Mouse (Mus musculus): ENCODE results near the gene Cacnb3.

DNA sequence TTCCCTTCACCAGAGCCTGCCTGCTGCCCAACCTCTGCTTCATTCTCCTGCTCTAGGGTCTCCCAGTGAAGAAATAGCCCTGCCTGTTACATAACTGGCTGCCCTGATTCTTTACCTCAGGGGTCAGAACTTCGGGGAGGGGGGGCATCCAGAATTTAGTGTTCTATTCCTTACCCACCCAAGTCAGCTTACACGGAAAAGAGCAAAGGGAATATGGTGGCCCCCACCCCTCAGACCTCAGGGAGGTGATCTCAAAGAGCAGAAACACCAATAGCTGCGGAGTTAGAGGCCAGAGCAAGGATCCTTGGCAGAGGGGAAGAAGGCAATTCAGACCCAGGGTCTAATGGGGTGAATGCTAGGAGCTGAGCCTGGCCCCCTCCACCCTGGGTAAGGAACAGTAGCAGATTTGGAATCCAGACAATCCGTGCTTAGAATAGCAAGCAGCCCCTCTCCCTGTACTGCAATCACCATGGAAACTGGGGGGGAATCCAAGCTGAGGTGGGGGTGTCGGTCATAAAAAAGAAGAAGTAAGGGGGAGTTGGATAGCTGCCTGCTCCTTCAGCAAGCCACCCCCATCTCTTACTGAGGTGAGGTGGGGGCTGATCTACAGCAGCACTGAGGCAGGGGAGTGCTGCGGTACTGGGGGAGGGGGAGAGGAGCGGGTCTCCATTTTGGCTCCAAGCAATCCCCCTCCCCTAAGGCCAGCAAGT, 43.8 kb downstream of the Cacnb3 start:
- TF ChIP-seq CHD2 (IDR thresholded peaks at IDR 0.05; ENCODE audit: low read depth, low read length), result no peak
- no peak for TF ChIP-seq HCFC1 (IDR thresholded peaks at IDR 0.05; ENCODE audit: borderline replicate concordance, insufficient read depth, low read length)

Data from ES-E14 (cell line).